Mouse (Mus musculus) stomach, embryonic 14.5 days (tissue): ENCODE data around the gene Pak4. TPM values are rescaled to one million over a fixed set of nuclear protein-coding genes. Genes with fewer than 3 reads are reported as not detected.

ENCODE experiments used
- ATAC-seq: fragments of 200-750 bp; cut with Nextera tagmentation; 2 replicates; pipeline ENCODE4 v1.8.0; 2017; ENCODE audit warnings: low read depth, moderate TSS enrichment; ENCODE audit not compliant: insufficient number of reproducible peaks, insufficient read depth, low FRiP score
- H3K27ac ChIP-seq: fragments of 300-500 bp; sonication (generic); 2 replicates; pipeline ENCODE4 v1.5.1; 2014; ENCODE audit warnings: mild to moderate bottlenecking, low read length, moderate library complexity, mixed read lengths
- H3K27me3 ChIP-seq: fragments of 300-500 bp; sonication (generic); 2 replicates; pipeline ENCODE4 v1.6.1; 2014; ENCODE audit warnings: low read length, control low read depth, mixed read lengths; ENCODE audit not compliant: control insufficient read depth, insufficient read depth
- H3K36me3 ChIP-seq: fragments of 300-500 bp; sonication (generic); 2 replicates; pipeline ENCODE4 v1.6.1; 2014; ENCODE audit warnings: mild to moderate bottlenecking, control low read depth, low read length, moderate library complexity, mixed read lengths; ENCODE audit not compliant: control insufficient read depth, insufficient read depth
- H3K4me1 ChIP-seq: fragments of 300-500 bp; sonication (generic); 2 replicates; pipeline ENCODE4 v1.6.1; 2014; ENCODE audit warnings: low read length, control low read depth, mixed read lengths; ENCODE audit not compliant: control insufficient read depth, insufficient read depth
- H3K4me2 ChIP-seq: fragments of 300-500 bp; sonication (generic); replicated peaks from 2 replicates; pipeline ENCODE4 v1.6.1; 2014; ENCODE audit warnings: low read depth, low read length, control low read depth
- H3K4me3 ChIP-seq: fragments of 300-500 bp; sonication (generic); 2 replicates; pipeline ENCODE4 v1.5.1; 2014; ENCODE audit warnings: low read depth, low read length, control low read depth
- H3K9ac ChIP-seq: fragments of 300-500 bp; sonication (generic); replicated peaks from 2 replicates; pipeline ENCODE4 v1.6.1; 2014; ENCODE audit warnings: low read depth, mild to moderate bottlenecking, control low read depth, low read length, moderate library complexity, mixed read lengths
- H3K9me3 ChIP-seq: fragments of 300-500 bp; sonication (generic); 2 replicates; pipeline ENCODE4 v1.6.1; 2016; ENCODE audit warnings: low read depth, low read length, control low read depth; ENCODE audit not compliant: control insufficient read depth
- WGBS: fragments of 180-500 bp; shearing (Covaris S2); extraction: QIAGEN DNeasy Blood & Tissue Kit; methylation state at CpG from one replicate; pipeline ENCODE4 v1.1.7; 2014; 5-methylcytosine and 5-hydroxymethylcytosine counted together
- polyA plus RNA-seq: library from polyadenylated mRNA; unstranded; fragments of >200 nt; fragmentation: Nextera tagmentation; extraction: Ambion mirVana; gene quantifications from 2 replicates; pipeline ENCODE4 v1.2.1, GENCODE M21; 2014

The Pak4 gene
- polyA plus RNA-seq, 1 experiment from 2014 or later: 41.1 TPM

- no peak overlapping the region for H3K9ac ChIP-seq
- H3K9me3 ChIP-seq: no peaks in the 10 kb centered on the region
- H3K27me3 ChIP-seq: no peaks in the 10 kb centered on the region
- H3K4me1 ChIP-seq: 0 out of 2 replicates have a peak, but pooled peaks cover 2% of the 10 kb centered on the region
- 91% methylated on average over 13 of the region's 13 CpGs for WGBS
- no peak overlapping the region for H3K4me3 ChIP-seq
- H3K36me3 ChIP-seq: peaks cover 78% of the 10 kb centered on the region
- no peak for ATAC-seq
- no peak overlapping the region for H3K27ac ChIP-seq
- H3K4me2 ChIP-seq: no peak overlapping the region
Observed at GRCm38 (mm10) chr7:28562951-28563350, 35.0 kb downstream of the Pak4 start.

- Histone ChIP-seq H3K9ac (no peak overlapping the region), H3K9me3 (no peaks in the 10 kb centered on the region), H3K27ac (no peak overlapping the region), H3K4me2 (no peak overlapping the region), H3K4me1 (0 out of 2 replicates have a peak, but pooled peaks cover 2% of the 10 kb centered on the region), H3K36me3 (peaks cover 72% of the 10 kb centered on the region), H3K27me3 (no peaks in the 10 kb centered on the region), H3K4me3 (no peak overlapping the region)
- 88% methylated on average over 13 of the region's 13 CpGs for WGBS
- no peak for ATAC-seq
Observed at GRCm38 (mm10) chr7:28562371-28562770, 35.6 kb downstream of the Pak4 start.

GRCm38 (mm10) chr7:28561967-28562366, 36.0 kb downstream of the Pak4 start:
- Histone ChIP-seq H3K27me3 (no peaks in the 10 kb centered on the region), H3K4me1 (0 out of 2 replicates have a peak, but pooled peaks cover 2% of the 10 kb centered on the region), H3K4me3 (no peak overlapping the region), H3K27ac (no peak overlapping the region), H3K9ac (no peak overlapping the region), H3K4me2 (no peak overlapping the region), H3K36me3 (peaks cover 68% of the 10 kb centered on the region), H3K9me3 (no peaks in the 10 kb centered on the region)
- 92% methylated on average over 11 of the region's 11 CpGs for WGBS
- ATAC-seq: no peak

DNA sequence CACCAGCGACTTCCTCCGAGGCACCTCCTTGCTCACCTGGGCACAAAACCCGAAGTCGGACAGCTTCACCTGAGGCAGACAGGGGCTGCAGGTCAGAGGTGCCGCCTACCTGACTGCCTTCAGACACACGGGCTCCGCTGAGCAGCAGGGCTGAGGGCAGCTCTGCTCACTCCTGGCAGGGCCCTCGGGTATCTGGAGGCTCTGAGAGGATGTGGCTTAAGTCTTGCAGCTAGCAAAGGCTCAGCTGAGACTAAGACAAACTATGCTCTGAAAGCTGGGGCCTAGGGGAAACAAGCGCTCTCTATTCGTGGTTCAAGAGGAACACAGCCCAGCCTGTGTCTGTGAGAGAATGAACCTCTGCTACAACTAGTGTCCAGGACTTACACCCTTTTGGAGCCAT, 37.1 kb downstream of the Pak4 start:
- ATAC-seq: no peak
- Histone ChIP-seq H3K36me3 (peaks cover 65% of the 10 kb centered on the region), H3K27me3 (no peaks in the 10 kb centered on the region), H3K9ac (no peak overlapping the region), H3K4me1 (0 out of 2 replicates have a peak, but pooled peaks cover 2% of the 10 kb centered on the region), H3K27ac (no peak overlapping the region), H3K4me2 (no peak overlapping the region), H3K9me3 (no peaks in the 10 kb centered on the region), H3K4me3 (no peak overlapping the region)
- 90% methylated on average over 10 of the region's 10 CpGs for WGBS

GRCm38 (mm10) chr7:28558486-28558885, 39.5 kb downstream of the Pak4 start:
- ATAC-seq: no peak

DNA sequence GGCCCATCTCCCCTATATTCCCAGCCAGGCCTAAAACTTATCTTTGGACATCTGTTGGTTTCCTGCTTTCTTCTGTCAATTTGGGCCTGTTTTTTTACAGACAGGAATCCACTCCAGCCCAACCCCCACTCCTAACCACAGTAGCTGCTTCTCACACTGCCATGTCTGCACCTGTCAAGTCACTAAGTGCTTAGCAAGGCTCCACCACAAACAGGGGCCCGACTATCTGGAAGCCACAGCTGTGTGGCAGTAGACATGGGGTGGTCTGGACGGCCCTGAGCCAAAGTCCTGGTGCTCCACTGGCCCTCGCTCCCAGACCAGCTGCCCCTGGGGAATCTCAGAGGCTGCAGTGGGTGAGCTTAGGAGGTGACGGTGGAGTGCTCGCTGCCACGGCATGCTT, 40.3 kb downstream of the Pak4 start:
- Histone ChIP-seq H3K4me3 (no peak overlapping the region), H3K9me3 (no peaks in the 10 kb centered on the region), H3K27ac (no peak overlapping the region), H3K4me1 (0 out of 2 replicates have a peak, but pooled peaks cover 2% of the 10 kb centered on the region), H3K36me3 (peaks cover 36% of the 10 kb centered on the region), H3K27me3 (no peaks in the 10 kb centered on the region), H3K9ac (no peak overlapping the region), H3K4me2 (no peak overlapping the region)
- no peak for ATAC-seq
- 75% methylated on average over 6 of the region's 6 CpGs for WGBS

More at GRCm38 (mm10) chr7:28558486-28558885, 39.5 kb downstream of the Pak4 start:
- no peak overlapping the region for H3K4me2 ChIP-seq
- no peak overlapping the region for H3K4me3 ChIP-seq
- H3K36me3 ChIP-seq: peaks cover 44% of the 10 kb centered on the region
- no peak overlapping the region for H3K9ac ChIP-seq
- H3K27me3 ChIP-seq: no peaks in the 10 kb centered on the region
- 56% methylated on average over 4 of the region's 4 CpGs for WGBS
- H3K9me3 ChIP-seq: no peaks in the 10 kb centered on the region
- no peak overlapping the region for H3K27ac ChIP-seq
- H3K4me1 ChIP-seq: 0 out of 2 replicates have a peak, but pooled peaks cover 2% of the 10 kb centered on the region

DNA sequence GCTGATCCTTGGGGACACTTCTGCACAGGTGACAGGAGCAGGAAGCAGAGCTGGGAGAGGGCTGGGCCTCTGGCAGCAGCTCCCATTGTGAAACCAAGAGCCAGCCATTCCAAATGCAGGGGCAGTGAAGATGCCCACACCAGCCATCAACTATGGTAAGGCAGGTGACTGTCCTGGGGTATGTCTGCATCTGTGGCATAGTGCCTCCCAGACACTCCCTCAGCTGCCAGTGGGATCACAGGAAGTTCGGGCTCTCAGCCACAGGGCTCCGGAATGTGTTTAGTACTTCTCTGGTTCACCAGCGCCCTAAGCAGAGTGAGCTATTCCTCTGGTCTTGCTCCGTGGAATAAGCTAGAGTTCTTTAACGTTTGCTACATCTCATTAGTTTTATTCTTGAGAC, 40.9 kb downstream of the Pak4 start:
- H3K4me2 ChIP-seq: no peak overlapping the region
- no peaks in the 10 kb centered on the region for H3K9me3 ChIP-seq
- no peak for ATAC-seq
- peaks cover 31% of the 10 kb centered on the region for H3K36me3 ChIP-seq
- H3K27me3 ChIP-seq: no peaks in the 10 kb centered on the region
- H3K4me1 ChIP-seq: 0 out of 2 replicates have a peak, but pooled peaks cover 2% of the 10 kb centered on the region
- no peak overlapping the region for H3K9ac ChIP-seq
- no peak overlapping the region for H3K27ac ChIP-seq
- WGBS: 61% methylated on average over 5 of the region's 5 CpGs
- no peak overlapping the region for H3K4me3 ChIP-seq

DNA sequence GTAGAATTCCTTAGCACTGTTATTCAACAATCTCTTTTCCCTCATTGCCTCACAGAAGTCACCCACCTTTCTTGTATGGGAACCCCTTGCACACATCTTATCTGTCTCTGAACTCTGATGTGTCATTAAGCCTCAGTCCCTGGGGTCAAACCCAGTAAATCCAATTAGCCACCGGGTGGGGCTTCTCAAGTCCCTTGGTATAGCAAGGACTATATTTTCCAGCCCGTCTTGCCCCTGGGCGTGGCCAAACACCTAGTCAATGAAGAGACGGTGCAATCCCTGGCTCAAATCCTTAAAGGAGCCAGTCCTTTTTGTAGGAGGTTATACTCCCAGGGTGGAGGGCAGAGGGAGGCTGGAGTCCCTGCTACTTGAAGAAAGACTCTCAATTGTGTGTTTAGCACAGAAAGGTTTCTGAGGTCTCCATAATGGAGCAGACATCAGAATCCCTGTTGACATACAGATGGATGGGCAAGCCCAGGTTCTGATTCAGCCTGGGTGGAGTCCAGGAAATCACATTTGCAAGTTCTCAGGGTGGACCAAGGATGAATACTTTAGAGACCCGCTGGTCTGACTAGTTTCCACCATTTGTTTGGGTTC, 41.9 kb downstream of the Pak4 start:
- 10% methylated on average over 5 of the region's 5 CpGs for WGBS
- Histone ChIP-seq H3K27me3 (no peaks in the 10 kb centered on the region), H3K9me3 (no peaks in the 10 kb centered on the region), H3K9ac (no peak overlapping the region), H3K36me3 (peaks cover 22% of the 10 kb centered on the region), H3K4me1 (0 out of 2 replicates have a peak, but pooled peaks cover 2% of the 10 kb centered on the region), H3K4me2 (no peak overlapping the region), H3K27ac (no peak overlapping the region), H3K4me3 (no peak overlapping the region)
- no peak for ATAC-seq

GRCm38 (mm10) chr7:28553076-28553475, 44.9 kb downstream of the Pak4 start:
- H3K4me3 ChIP-seq: no peak overlapping the region
- WGBS: 87% methylated on average over 6 of the region's 6 CpGs
- no peaks in the 10 kb centered on the region for H3K36me3 ChIP-seq
- no peaks in the 10 kb centered on the region for H3K9me3 ChIP-seq
- no peak for ATAC-seq
- H3K27me3 ChIP-seq: no peaks in the 10 kb centered on the region
- no peak overlapping the region for H3K9ac ChIP-seq
- H3K4me2 ChIP-seq: no peak overlapping the region
- no peaks in the 10 kb centered on the region for H3K4me1 ChIP-seq
- H3K27ac ChIP-seq: no peak overlapping the region
